Mouse (Mus musculus): ENCODE data around the gene Mettl18.

- TF ChIP-seq GATA1 (IDR thresholded peaks at IDR 0.05; ENCODE audit: borderline replicate concordance, low read length), result no peak
- TF ChIP-seq CTCF (IDR thresholded peaks at IDR 0.05; ENCODE audit: low read depth, low read length), result no peak
- TF ChIP-seq TAL1 (conservative IDR thresholded peaks at IDR 0.05; ENCODE audit: low read depth, low read length), result no peak
- no peak for TF ChIP-seq POLR2AphosphoS5 (IDR thresholded peaks at IDR 0.05; ENCODE audit: insufficient replicate concordance, low read depth, low read length)
Observed at GRCm38 (mm10) chr1:163964008-163964689, 30.5 kb upstream of the Mettl18 start.

Measured in G1E (cell line).